In genomic region chr12:81806759-81807528, GRCm38 (mm10) we compare ENCODE assay signal across 9 mouse cellular contexts. TPM values are rescaled to one million over a fixed set of nuclear protein-coding genes. Genes with fewer than 3 reads are reported as not detected.
A peak's percentile ranks its signal among the peaks of the same experiment; 100 is the strongest.
DNase-seq lines count a peak whose midpoint lies in the region; ATAC-seq and TF ChIP-seq lines count a peak whose summit lies in the region.
"Had no signal": no experiment of that assay in that cellular context is flagged by ENCODE, and none has a peak within 500 bp of the region (broad histone marks: within the 10 kb centered on the region; RNA-seq: fewer than 3 reads in every experiment).

No protein-coding gene starts in this region.

- no peak for TF ChIP-seq CTCF in kidney, adult 2 months (conservative IDR thresholded peaks at IDR 0.05; ENCODE audit: insufficient read depth, insufficient read length, low read depth, low read length)

- peaks cover 3% of the 10 kb centered on the region; the same call in 1 of the 2 replicates for H3K4me1 ChIP-seq in kidney, adult 2 months (ENCODE audit: control insufficient read depth, insufficient read depth, low read length)
- H3K4me1 ChIP-seq in lung, embryonic 15.5 days, result peaks cover 14% of the 10 kb centered on the region

- peak; percentile 70; the same call in 1 of the 2 replicates for ATAC-seq in lung, embryonic 15.5 days (ENCODE audit: borderline replicate concordance, extremely low read depth, low FRiP score, low TSS enrichment)
- ATAC-seq: Patski had no signal

- H3K9ac ChIP-seq in lung, embryonic 15.5 days, result peak overlapping the region; percentile 18; the same call in 1 of the 2 replicates

- H3K4me3 ChIP-seq in kidney, adult 2 months (ENCODE audit: insufficient read depth, low read depth, low read length), result peak overlapping the region; percentile 40
- peak overlapping the region; percentile 38 for H3K4me3 ChIP-seq in lung, embryonic 15.5 days

- no peaks in the 10 kb centered on the region for H3K9me3 ChIP-seq in lung, embryonic 15.5 days

- H3K27ac ChIP-seq in kidney, adult 2 months (ENCODE audit: insufficient read depth, low read depth, low read length), result no peak overlapping the region
- 0 out of 2 replicates have a peak overlapping the region, but pooled peaks have one; percentile 33 for H3K27ac ChIP-seq in lung, embryonic 15.5 days

- peak; percentile 84 for DNase-seq in ovary, adult 18-20 months (ENCODE audit: low spot score)
- no peak for DNase-seq in ovary, postnatal 10 days (ENCODE audit: low spot score)
- peak; percentile 76 to 80 for DNase-seq in cerebellum, postnatal 14 days
- peak; percentile 40 to 45 for DNase-seq in heart, adult 9 months (ENCODE audit: low spot score in 2 of 2)
- peak; percentile 76 for DNase-seq in kidney, adult 2 months
- DNase-seq in retina, embryonic 14.5 days (ENCODE audit: low spot score), result peak; percentile 38
- DNase-seq in right cerebral cortex, postnatal 36 days (ENCODE audit: low spot score in 2 of 2), result no peak

- no peaks in the 10 kb centered on the region for H3K27me3 ChIP-seq in kidney, adult 2 months (replicated peaks; ENCODE audit: control insufficient read depth, insufficient read depth, low read length)
- H3K27me3 ChIP-seq in lung, embryonic 15.5 days, result no peaks in the 10 kb centered on the region
- H3K27me3 ChIP-seq: Patski had no signal

- TF ChIP-seq POLR2A in kidney, adult 2 months (IDR thresholded peaks at IDR 0.05; ENCODE audit: low read depth, low read length), result no peak

- WGBS in kidney, adult 2 months, result 28% methylated on average over 17 of the region's 17 CpGs
- WGBS in lung, embryonic 15.5 days, result 7% methylated on average over 17 of the region's 17 CpGs

- peak overlapping the region; percentile 78 for H3K4me2 ChIP-seq in lung, embryonic 15.5 days

- no peaks in the 10 kb centered on the region for H3K36me3 ChIP-seq in kidney, adult 2 months (ENCODE audit: control insufficient read depth, insufficient read depth, low read length)
- no peaks in the 10 kb centered on the region for H3K36me3 ChIP-seq in lung, embryonic 15.5 days

RNA-seq across cellular contexts. Expression of gene Map3k9, which starts 26.0 kb away (rescaled TPM):
- 3.4 and 3.9 TPM in 2 replicates for polyA plus RNA-seq in kidney, adult 2 months (2012; rRNA removed)
- polyA plus RNA-seq in lung, embryonic 15.5 days (2015; fragmentation: Nextera tagmentation; extraction: Ambion mirVana), result 2.9 TPM in 2 replicates

RNA-seq across cellular contexts. Expression of gene Pcnx, which starts 52.9 kb away (rescaled TPM):
- 23.8 and 27.3 TPM in 2 replicates for polyA plus RNA-seq in kidney, adult 2 months (2012; rRNA removed)
- 11.8 and 12.0 TPM in 2 replicates for polyA plus RNA-seq in lung, embryonic 15.5 days (2015; fragmentation: Nextera tagmentation; extraction: Ambion mirVana)

Comparison
In these comparisons a context has a peak if more than half of its experiments do, and no peak if none do; other contexts are left out.
1. DNase-seq: peak in ovary, adult 18-20 months (single experiment), cerebellum, postnatal 14 days (2 of 2), heart, adult 9 months (2 of 2), kidney, adult 2 months (single experiment) and retina, embryonic 14.5 days (single experiment); none in ovary, postnatal 10 days (single experiment) and right cerebral cortex, postnatal 36 days (0 of 2).